Mouse (Mus musculus): Measurements from ENCODE around the gene Upk3b.

- no peak for TF ChIP-seq CTCF (IDR thresholded peaks at IDR 0.05; ENCODE audit: borderline replicate concordance, control insufficient read depth, extremely low read depth, insufficient read depth, low read length, poor library complexity)
- TF ChIP-seq POLR2A (IDR thresholded peaks at IDR 0.05; ENCODE audit: control insufficient read depth, extremely low read depth, insufficient read depth, low read length, poor library complexity), result no peak
Observed at GRCm38 (mm10) chr5:136002325-136002724, 36.0 kb upstream of the Upk3b start.
